Mouse (Mus musculus) monocyte, adult 5-6 weeks (primary cell): ENCODE measurements at regions not wholly inside any gene's neighbourhood (a gene's known extent, or its start where the extent isn't known, plus 50 kb on each side); places are given as distances from the start of the nearest gene placed in this dataset.

Experiments used
- ATAC-seq: fragments of 153-309, 156-312 bp; replicated peaks from 2 replicates; pipeline ENCODE4 v1.8.0; 2017; ENCODE audit warnings: mild to moderate bottlenecking; ENCODE audit not compliant: low TSS enrichment, insufficient number of reproducible peaks, severe bottlenecking, poor library complexity, low FRiP score

DNA sequence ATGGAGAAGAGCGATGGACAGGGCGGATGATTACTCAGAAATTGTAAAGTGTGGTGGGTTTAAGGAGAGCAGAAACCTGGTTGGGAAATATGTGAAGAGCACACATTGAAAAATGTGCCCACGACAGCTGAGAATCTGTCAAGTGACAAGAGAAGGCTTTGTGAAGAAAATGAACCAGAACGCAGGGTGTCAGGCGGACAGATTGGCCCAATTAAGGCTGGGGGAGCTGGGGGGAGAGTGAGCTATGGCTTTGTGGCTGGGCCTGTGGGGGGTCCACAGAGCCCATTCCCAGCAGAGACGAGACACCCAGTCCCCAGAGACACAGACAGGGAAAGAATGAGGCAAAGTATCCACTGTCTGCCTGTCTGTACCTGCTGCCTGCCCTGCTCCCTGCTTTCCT, 153.3 kb downstream of the Shq1 start:
- ATAC-seq, result no peak

- no peak for ATAC-seq
Observed at GRCm38 (mm10) chr6:100512676-100513075, 158.3 kb downstream of the Shq1 start.

DNA sequence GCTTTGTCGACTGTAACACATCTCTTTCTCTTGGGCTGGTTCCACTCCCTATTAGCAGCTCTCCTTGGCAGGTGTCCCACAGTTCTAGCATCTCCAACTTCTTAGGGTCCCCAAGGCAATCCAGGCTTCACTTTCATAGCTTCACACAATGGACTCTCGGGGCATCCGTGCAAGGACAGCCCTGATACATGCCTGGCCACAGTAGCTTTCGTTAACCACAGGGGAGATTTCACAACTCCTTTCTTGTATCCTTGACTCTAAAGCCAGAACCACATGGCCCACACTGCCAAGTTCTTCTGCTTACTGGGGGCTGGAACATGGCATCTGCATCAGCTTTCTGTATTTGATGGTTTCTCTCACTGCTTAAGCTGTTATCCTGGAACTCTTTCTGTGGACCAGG, 160.3 kb downstream of the Shq1 start:
- no peak for ATAC-seq

GRCm38 (mm10) chr6:100505506-100506247, 165.3 kb downstream of the Shq1 start:
- no peak for ATAC-seq

DNA sequence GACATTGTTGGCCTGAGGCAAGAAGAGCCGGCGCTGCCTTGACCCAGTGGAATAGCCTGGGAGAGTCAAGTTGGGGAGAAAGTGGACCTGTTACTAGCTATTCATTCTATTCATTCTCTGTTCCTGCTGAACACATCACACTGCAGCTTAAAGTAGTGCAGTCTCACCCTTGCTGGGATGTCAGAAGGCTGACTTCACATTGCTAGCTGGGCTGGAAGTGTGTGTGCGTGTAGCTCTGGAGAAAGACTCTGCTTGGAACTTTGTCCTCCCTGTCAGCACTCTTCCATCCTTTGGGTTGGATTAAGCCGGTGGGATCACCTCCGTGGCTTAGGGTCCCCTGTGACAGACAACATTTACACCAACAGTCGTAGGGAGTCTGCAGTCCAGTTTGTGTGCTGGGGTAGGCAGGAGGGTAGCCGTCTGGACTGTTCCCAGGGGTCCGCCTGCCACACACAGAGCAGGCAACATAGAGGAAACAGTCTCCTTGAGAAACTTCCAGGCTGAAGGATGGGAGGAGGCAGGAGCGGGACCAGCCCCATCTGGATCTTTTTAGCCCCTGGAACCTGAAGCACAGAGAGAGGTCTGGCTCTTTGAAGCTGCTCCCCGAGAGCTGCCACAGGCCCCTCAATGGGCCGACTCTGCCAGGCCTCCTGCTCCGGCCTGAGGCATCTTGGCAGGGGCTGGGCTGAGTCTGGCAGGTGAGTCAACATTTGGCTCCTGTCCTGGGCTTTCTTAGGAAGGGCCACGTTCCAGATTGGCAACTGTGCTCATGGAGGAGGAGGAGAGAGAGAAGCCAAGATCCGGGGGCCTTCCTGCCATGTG, 167.8 kb downstream of the Shq1 start:
- no peak for ATAC-seq

DNA sequence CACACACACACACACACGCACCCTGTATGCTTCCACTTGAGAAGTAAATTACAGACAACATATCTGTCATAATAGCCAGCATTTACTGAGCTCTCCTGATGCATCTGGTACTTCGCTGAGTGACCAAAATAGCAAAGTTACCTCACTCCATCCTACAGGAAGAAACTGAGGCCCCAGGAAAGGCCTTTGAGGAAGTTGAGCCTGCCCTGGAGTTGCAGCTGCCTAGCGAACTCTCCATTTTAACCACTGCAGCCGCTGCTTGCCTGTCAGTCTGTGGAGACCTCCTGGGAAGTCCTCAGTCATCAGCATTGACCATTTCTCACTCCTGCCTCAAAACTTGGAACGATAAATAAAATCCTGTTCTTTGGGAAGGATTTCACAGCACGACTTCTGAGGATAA, 168.8 kb downstream of the Shq1 start:
- no peak for ATAC-seq

DNA sequence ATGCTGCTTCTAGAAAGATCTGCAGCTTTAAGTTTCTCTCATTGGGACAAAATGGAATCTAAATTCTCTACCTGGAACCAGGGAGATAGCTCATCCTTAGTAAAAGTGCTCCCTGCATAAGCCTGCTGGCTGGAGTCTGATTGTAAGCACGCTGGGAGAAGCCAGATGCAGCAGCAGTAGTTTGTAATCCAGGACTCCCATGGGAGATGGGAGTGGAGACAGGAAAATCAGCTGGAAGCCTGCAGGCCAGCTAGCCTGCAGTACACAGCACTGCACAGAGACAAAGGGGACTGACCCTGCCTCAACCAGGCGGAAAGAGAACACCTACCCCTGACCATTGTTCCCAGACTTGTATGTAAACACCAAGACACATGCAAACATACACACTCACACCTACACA, 170.2 kb downstream of the Shq1 start:
- no peak for ATAC-seq

GRCm38 (mm10) chr6:100500060-100500459, 170.9 kb downstream of the Shq1 start:
- no peak for ATAC-seq

GRCm38 (mm10) chr6:100498861-100499271, 172.1 kb downstream of the Shq1 start:
- ATAC-seq, result no peak

- ATAC-seq, result no peak
Observed at GRCm38 (mm10) chr6:100498126-100498525, 172.8 kb downstream of the Shq1 start.

GRCm38 (mm10) chr6:100496135-100496534, 174.8 kb downstream of the Shq1 start:
- ATAC-seq, result no peak

DNA sequence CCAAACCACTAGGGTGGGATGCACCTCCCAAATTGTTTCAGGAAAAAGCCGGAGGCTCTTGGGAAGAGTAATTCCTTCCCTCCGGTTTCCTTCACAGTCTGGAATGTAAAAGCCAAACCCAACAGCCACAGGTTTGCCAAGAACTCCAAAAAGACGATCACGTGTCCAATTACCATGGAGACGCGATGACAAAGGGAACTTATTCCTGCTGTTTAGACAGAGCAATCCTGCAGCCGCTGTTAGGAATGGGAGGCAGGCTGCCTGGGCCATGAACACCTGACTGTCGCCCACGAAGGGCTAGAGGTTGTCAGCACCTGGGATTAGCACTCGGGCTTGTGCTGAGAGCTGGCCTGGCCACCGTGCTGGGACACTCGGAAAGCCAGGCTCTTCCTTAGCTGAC, 175.8 kb downstream of the Shq1 start:
- no peak for ATAC-seq

- ATAC-seq, result no peak
Observed at GRCm38 (mm10) chr6:100493558-100493957, 177.4 kb downstream of the Shq1 start.

DNA sequence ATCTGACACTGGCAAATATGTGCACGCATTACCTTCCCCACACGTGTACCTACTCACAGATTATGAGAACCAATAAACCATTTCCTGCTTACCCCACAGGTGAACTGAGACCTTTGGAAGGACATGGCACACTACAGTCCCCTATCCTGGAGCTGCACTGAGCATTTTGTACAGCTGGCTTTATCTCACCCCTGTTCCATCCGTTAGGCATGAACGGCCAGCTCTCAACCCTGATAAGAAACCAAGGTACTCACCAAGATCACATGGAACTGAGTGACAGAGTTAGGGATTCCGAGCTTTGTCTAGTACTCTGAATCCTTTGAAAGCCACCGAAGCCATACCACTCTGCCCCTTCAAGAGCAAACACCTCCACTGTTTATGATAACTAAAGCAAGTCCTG, 179.1 kb downstream of the Shq1 start:
- ATAC-seq, result no peak

DNA sequence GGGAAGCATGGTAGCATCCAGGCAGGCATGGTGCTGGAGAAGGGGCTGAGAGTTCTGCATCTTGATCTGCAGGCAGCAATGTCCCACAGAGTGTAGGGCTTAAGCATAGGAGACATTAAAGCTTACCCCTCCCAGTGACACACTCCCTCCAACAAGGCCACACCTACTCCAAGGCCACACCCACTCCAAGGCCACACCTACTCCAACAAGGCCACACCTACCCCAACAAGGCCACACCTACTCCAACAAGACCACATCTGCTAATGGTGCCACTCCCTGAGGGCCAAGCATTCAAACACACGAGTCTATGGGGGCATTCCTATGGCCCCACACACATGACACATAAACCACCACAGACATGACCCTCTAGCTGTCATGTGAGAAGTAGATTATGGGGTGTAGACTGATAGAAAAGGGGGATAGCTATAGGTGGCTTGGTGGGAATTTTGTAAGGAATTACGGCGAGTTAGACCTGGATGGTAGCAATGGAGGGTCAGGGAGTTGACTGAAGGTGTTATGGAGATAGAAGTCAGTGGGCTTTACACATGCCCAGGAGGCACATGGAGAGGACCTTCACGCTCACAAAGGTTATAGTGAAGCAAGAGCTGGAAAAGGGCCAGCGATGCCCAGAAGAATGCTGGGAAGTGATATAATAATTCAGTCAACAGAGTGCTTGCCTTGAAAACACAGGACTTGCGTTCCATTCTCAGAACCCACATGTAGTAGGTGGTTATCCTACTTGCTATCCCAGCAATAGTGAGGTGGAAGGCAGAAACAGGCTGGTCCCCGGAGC, 179.8 kb downstream of the Shq1 start:
- ATAC-seq, result no peak

DNA sequence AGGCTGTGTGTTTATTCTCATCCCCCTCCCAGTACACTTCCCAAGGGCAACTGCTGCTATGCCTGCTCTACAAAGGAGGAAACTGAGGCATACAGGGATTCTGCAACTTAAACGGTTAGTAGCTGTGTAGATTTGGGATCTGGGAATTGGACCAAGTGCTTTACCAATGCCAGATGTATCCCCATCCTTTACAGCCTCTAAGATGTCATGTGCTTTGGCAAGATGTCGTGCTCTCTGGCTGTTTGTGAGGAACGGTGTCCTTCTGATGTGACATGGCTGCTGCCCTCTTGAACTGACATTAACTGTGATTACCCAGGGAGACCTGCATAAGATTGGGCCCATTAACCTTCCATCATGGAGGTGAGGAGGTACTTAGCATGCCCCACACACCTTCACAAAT, 187.1 kb downstream of the Shq1 start:
- ATAC-seq, result no peak

- ATAC-seq, result no peak
Observed at GRCm38 (mm10) chr6:100483084-100483810, 187.7 kb downstream of the Shq1 start.

- ATAC-seq, result no peak
Observed at GRCm38 (mm10) chr6:100482572-100482971, 188.4 kb downstream of the Shq1 start.

GRCm38 (mm10) chr6:100480525-100480924, 190.4 kb downstream of the Shq1 start:
- ATAC-seq, result peak; percentile 55
